35 mouse cellular contexts compared by ENCODE assay signal in the genomic region with DNA sequence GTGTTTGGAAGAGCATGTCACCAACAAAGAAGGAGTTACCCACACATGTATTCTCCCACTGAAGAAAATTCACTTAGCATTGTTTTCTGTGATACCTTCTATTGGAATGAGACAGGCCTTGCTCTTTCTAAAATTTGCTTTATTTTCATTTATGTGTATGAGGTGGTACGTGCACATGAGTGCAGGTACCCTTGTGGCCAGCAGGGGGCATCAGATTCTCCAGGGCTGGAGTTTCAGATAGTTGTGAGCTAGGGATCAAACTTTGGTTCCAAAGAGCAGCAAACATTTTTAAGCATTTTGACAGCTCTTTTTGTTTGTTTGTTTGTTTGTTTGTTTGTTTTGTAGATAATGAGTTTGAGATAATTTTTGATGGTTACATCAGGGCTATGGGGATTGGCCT. TPM values are rescaled to one million over a fixed set of nuclear protein-coding genes. Genes with fewer than 3 reads are reported as not detected.
DNase-seq lines count a peak whose midpoint lies in the region; ATAC-seq and TF ChIP-seq lines count a peak whose summit lies in the region.
"Had no signal": no experiment of that assay in that cellular context is flagged by ENCODE, and none has a peak within 500 bp of the region (broad histone marks: within the 10 kb centered on the region; RNA-seq: fewer than 3 reads in every experiment).

No protein-coding gene starts in this region.

- H3K4me1 ChIP-seq in hindbrain, postnatal 0 days (ENCODE audit: insufficient read depth, low read length), result no peaks in the 10 kb centered on the region
- peaks cover 19% of the 10 kb centered on the region; the same call in 1 of the 2 replicates for H3K4me1 ChIP-seq in hindbrain, embryonic 14.5 days (replicated peaks; ENCODE audit: control insufficient read depth, insufficient read depth, low read length)
- H3K4me1 ChIP-seq in liver, postnatal 0 days (ENCODE audit: insufficient read depth), result no peaks in the 10 kb centered on the region
- H3K4me1 ChIP-seq in E14TG2a.4 (replicated peaks; ENCODE audit: low read depth, low read length), result no peaks in the 10 kb centered on the region
- H3K4me1 ChIP-seq in intestine, embryonic 16.5 days (ENCODE audit: control insufficient read depth, insufficient read depth, low read length), result no peaks in the 10 kb centered on the region
- H3K4me1 ChIP-seq: embryonic facial prominence, embryonic 10.5 days; embryonic facial prominence, embryonic 15.5 days; hindbrain, embryonic 10.5 days; intestine, embryonic 15.5 days; liver, embryonic 15.5 days; midbrain, embryonic 15.5 days had no signal

- no peaks in the 10 kb centered on the region for H3K36me3 ChIP-seq in hindbrain, postnatal 0 days (ENCODE audit: insufficient read depth, low read length)
- no peaks in the 10 kb centered on the region for H3K36me3 ChIP-seq in hindbrain, embryonic 14.5 days (replicated peaks; ENCODE audit: control insufficient read depth, insufficient read depth)
- H3K36me3 ChIP-seq in liver, postnatal 0 days (replicated peaks; ENCODE audit: insufficient read depth, low read length), result no peaks in the 10 kb centered on the region
- no peaks in the 10 kb centered on the region for H3K36me3 ChIP-seq in E14TG2a.4 (ENCODE audit: insufficient read depth, low read length)
- H3K36me3 ChIP-seq in intestine, embryonic 16.5 days (ENCODE audit: control insufficient read depth, insufficient read depth, low read length), result no peaks in the 10 kb centered on the region
- H3K36me3 ChIP-seq: embryonic facial prominence, embryonic 10.5 days; embryonic facial prominence, embryonic 15.5 days; hindbrain, embryonic 10.5 days; intestine, embryonic 15.5 days; liver, embryonic 15.5 days; midbrain, embryonic 15.5 days had no signal

- no peak for ATAC-seq in hindbrain, postnatal 0 days
- ATAC-seq in hindbrain, embryonic 14.5 days (ENCODE audit: low FRiP score), result no peak
- ATAC-seq in liver, postnatal 0 days, result no peak
- no peak for ATAC-seq in intestine, embryonic 16.5 days
- ATAC-seq: CD4-positive, CD25-positive, alpha-beta regulatory T cell, adult 4 months; forebrain, embryonic 13.5 days; hindbrain, embryonic 16.5 days; intestine, embryonic 15.5 days; midbrain, embryonic 15.5 days had no signal

- no peaks in the 10 kb centered on the region for H3K9me3 ChIP-seq in hindbrain, postnatal 0 days (ENCODE audit: low read length)
- no peaks in the 10 kb centered on the region for H3K9me3 ChIP-seq in hindbrain, embryonic 14.5 days (ENCODE audit: control insufficient read depth, low read length)
- H3K9me3 ChIP-seq in liver, postnatal 0 days (ENCODE audit: low read length), result no peaks in the 10 kb centered on the region
- peaks cover 15% of the 10 kb centered on the region for H3K9me3 ChIP-seq in E14TG2a.4 (ENCODE audit: low read length)
- H3K9me3 ChIP-seq in intestine, embryonic 16.5 days (ENCODE audit: control insufficient read depth, low read length), result no peaks in the 10 kb centered on the region
- H3K9me3 ChIP-seq: embryonic facial prominence, embryonic 10.5 days; embryonic facial prominence, embryonic 15.5 days; forebrain, embryonic 13.5 days; intestine, embryonic 15.5 days; midbrain, embryonic 15.5 days had no signal

- no peak for TF ChIP-seq EP300 in liver, postnatal 0 days (IDR thresholded peaks at IDR 0.05; ENCODE audit: low read depth)

- no peak overlapping the region for H3K4me2 ChIP-seq in hindbrain, postnatal 0 days (ENCODE audit: low read depth, low read length)
- H3K4me2 ChIP-seq in hindbrain, embryonic 14.5 days (replicated peaks), result no peak overlapping the region
- no peak overlapping the region for H3K4me2 ChIP-seq in liver, postnatal 0 days (ENCODE audit: low read depth, low read length)
- no peak overlapping the region for H3K4me2 ChIP-seq in intestine, embryonic 16.5 days (ENCODE audit: low read depth, low read length)
- H3K4me2 ChIP-seq: embryonic facial prominence, embryonic 15.5 days; forebrain, embryonic 13.5 days; intestine, embryonic 15.5 days; liver, embryonic 15.5 days; midbrain, embryonic 15.5 days had no signal

- no peak for DNase-seq in hindbrain, postnatal 0 days (ENCODE audit: low spot score)
- no peak for DNase-seq in hindbrain, embryonic 14.5 days (ENCODE audit: low spot score)
- DNase-seq in liver, postnatal 0 days, result no peak
- no peak for DNase-seq in liver
- peak; percentile 36 for DNase-seq in ZHBTc4 (ENCODE audit: low read depth, low spot score)
- DNase-seq: adrenal gland, adult 8-10 months; cerebellum, adult 8-10 months; cerebellum, postnatal 25 days; heart, postnatal 14 days; kidney, postnatal 14 days; left cerebral cortex, postnatal 4 days; lung, postnatal 10 days; right cerebral cortex, postnatal 25 days; spleen, adult 18-20 months had no signal

- peak; percentile 27; the same call in 1 of the 2 replicates for TF ChIP-seq CTCF in hindbrain, postnatal 0 days (IDR thresholded peaks at IDR 0.05; ENCODE audit: low read depth)
- TF ChIP-seq CTCF in liver, postnatal 0 days (IDR thresholded peaks at IDR 0.05; ENCODE audit: low read depth), result peak; percentile 25; the same call in 1 of the 2 replicates
- TF ChIP-seq CTCF in E14TG2a.4 (conservative IDR thresholded peaks at IDR 0.05; ENCODE audit: low read length), result peak; percentile 51

- H3K27me3 ChIP-seq in hindbrain, postnatal 0 days (ENCODE audit: insufficient read depth, low read length), result no peaks in the 10 kb centered on the region
- no peaks in the 10 kb centered on the region for H3K27me3 ChIP-seq in hindbrain, embryonic 14.5 days (ENCODE audit: control insufficient read depth, insufficient read depth, low read length)
- no peaks in the 10 kb centered on the region for H3K27me3 ChIP-seq in liver, postnatal 0 days (ENCODE audit: insufficient read depth, low read length)
- H3K27me3 ChIP-seq in E14TG2a.4 (ENCODE audit: insufficient read depth, low read length), result no peaks in the 10 kb centered on the region
- no peaks in the 10 kb centered on the region for H3K27me3 ChIP-seq in intestine, embryonic 16.5 days (replicated peaks; ENCODE audit: control insufficient read depth, insufficient read depth, low read length)
- H3K27me3 ChIP-seq: embryonic facial prominence, embryonic 15.5 days; forebrain, embryonic 13.5 days; intestine, embryonic 15.5 days; liver, embryonic 15.5 days; midbrain, embryonic 15.5 days had no signal

- H3K4me3 ChIP-seq in hindbrain, postnatal 0 days (ENCODE audit: low read length), result no peak overlapping the region
- no peak overlapping the region for H3K4me3 ChIP-seq in hindbrain, embryonic 14.5 days (replicated peaks; ENCODE audit: low read length)
- H3K4me3 ChIP-seq in liver, postnatal 0 days (ENCODE audit: low read depth, low read length), result no peak overlapping the region
- H3K4me3 ChIP-seq in E14TG2a.4 (replicated peaks; ENCODE audit: low read length), result no peak overlapping the region
- H3K4me3 ChIP-seq in intestine, embryonic 16.5 days (ENCODE audit: low read length), result no peak overlapping the region
- H3K4me3 ChIP-seq: embryonic facial prominence, embryonic 10.5 days; embryonic facial prominence, embryonic 15.5 days; forebrain, embryonic 13.5 days; hindbrain, embryonic 10.5 days; intestine, embryonic 15.5 days; liver, embryonic 15.5 days; midbrain, embryonic 15.5 days had no signal

- H3K27ac ChIP-seq in hindbrain, postnatal 0 days, result no peak overlapping the region
- no peak overlapping the region for H3K27ac ChIP-seq in hindbrain, embryonic 14.5 days
- H3K27ac ChIP-seq in liver, postnatal 0 days (ENCODE audit: low read depth), result no peak overlapping the region
- no peak overlapping the region for H3K27ac ChIP-seq in intestine, embryonic 16.5 days (ENCODE audit: low read length)
- H3K27ac ChIP-seq: embryonic facial prominence, embryonic 10.5 days; forebrain, embryonic 13.5 days; hindbrain, embryonic 10.5 days; intestine, embryonic 15.5 days; liver, embryonic 15.5 days; midbrain, embryonic 15.5 days had no signal

- H3K9ac ChIP-seq in hindbrain, postnatal 0 days (replicated peaks; ENCODE audit: low read length), result no peak overlapping the region
- no peak overlapping the region for H3K9ac ChIP-seq in hindbrain, embryonic 14.5 days
- H3K9ac ChIP-seq in liver, postnatal 0 days (replicated peaks), result no peak overlapping the region
- no peak overlapping the region for H3K9ac ChIP-seq in intestine, embryonic 16.5 days (ENCODE audit: low read depth, low read length)
- H3K9ac ChIP-seq: embryonic facial prominence, embryonic 15.5 days; forebrain, embryonic 13.5 days; intestine, embryonic 15.5 days; liver, embryonic 15.5 days; midbrain, embryonic 15.5 days had no signal

- WGBS in hindbrain, postnatal 0 days, result 98% methylated on average over 1 of the region's 1 CpGs
- WGBS in hindbrain, embryonic 14.5 days, result 94% methylated on average over 1 of the region's 1 CpGs
- WGBS in liver, postnatal 0 days (ENCODE audit: insufficient replicate concordance), result 90% methylated on average over 1 of the region's 1 CpGs
- 93% methylated on average over 1 of the region's 1 CpGs for WGBS in intestine, embryonic 16.5 days

RNA-seq across cellular contexts. Expression of a gene that starts 29.6 kb away (rescaled TPM):
- total RNA-seq in hindbrain, postnatal 0 days (2014; rRNA removed), result not detected in 2 replicates
- 0.21 and 0.26 TPM in 2 replicates for polyA plus RNA-seq in hindbrain, postnatal 0 days (2015; fragmentation: Nextera tagmentation; extraction: Ambion mirVana)
- polyA plus RNA-seq in hindbrain, embryonic 14.5 days (2014; fragmentation: Nextera tagmentation; extraction: Ambion mirVana), result 0.13 and 0.14 TPM in 2 replicates
- polyA plus RNA-seq in liver, postnatal 0 days (2015; fragmentation: Nextera tagmentation; extraction: Ambion mirVana), result not detected in 2 replicates
- not detected in 2 replicates for polyA plus RNA-seq in intestine, embryonic 16.5 days (2015; fragmentation: Nextera tagmentation; extraction: Ambion mirVana)
- total RNA-seq: adrenal gland, adult 8-10 months; adrenal gland, postnatal 4 days; gastrocnemius, adult 8-10 months; gastrocnemius, postnatal 4 days; heart, postnatal 14 days; layer of hippocampus, postnatal 14 days; left cerebral cortex, adult 8-10 months; left cerebral cortex, postnatal 4 days; neutrophil, adult 5-6 weeks had no signal
- polyA plus RNA-seq: CD4-positive, CD25-positive, alpha-beta regulatory T cell, adult 4 months; embryonic facial prominence, embryonic 10.5 days; embryonic facial prominence, embryonic 15.5 days; forebrain, embryonic 13.5 days; heart, embryonic 14.5 days; hindbrain, embryonic 10.5 days; intestine, embryonic 15.5 days; kidney, embryonic 14.5 days; limb, embryonic 14.5 days; liver, embryonic 15.5 days; midbrain, embryonic 15.5 days; neural tube, embryonic 11.5 days had no signal
